Mouse (Mus musculus) megakaryocyte, embryonic 14.5 days (primary cell): ENCODE results near the gene Grk6.

ENCODE experiments used
- FLI1 ChIP-seq: IDR thresholded peaks from 2 replicates; pipeline ENCODE4 v1.6.1; 2012; ENCODE audit warnings: low read length, inconsistent platforms, mixed read lengths
- GATA1 ChIP-seq: IDR thresholded peaks from 3 replicates; pipeline ENCODE4 v1.6.1; 2012; ENCODE audit warnings: mixed read lengths, low read length, inconsistent platforms, borderline replicate concordance

- TF ChIP-seq GATA1 (no peak), FLI1 (no peak)
Observed at GRCm38 (mm10) chr13:55468851-55469560, 24.1 kb downstream of the Grk6 start.
